Mouse (Mus musculus) adrenal gland, postnatal 14 days (tissue): ENCODE results near the gene Pomc. TPM values are rescaled to one million over a fixed set of nuclear protein-coding genes. Genes with fewer than 3 reads are reported as not detected.
A peak's percentile ranks its signal among the peaks of the same experiment; 100 is the strongest.
"Not testable (repeated sequence)": the region's sequence is repeated elsewhere in the genome, so short reads cannot be mapped to it uniquely, and the experiment has no call there.

Source experiments
- DNase-seq: peaks from one replicate; pipeline ENCODE4 v3.0.0; 2021; ENCODE audit warnings: mixed read lengths
- long read RNA-seq, 2 experiments: library from polyadenylated mRNA; stranded (forward); transcript quantifications; one replicate each; pipeline ENCODE4 v2.0.0; 2021
- total RNA-seq: library from RNA; stranded (reverse); gene quantifications from 2 replicates; pipeline ENCODE4 v1.2.3, GENCODE M21; 2021

The Pomc gene
- total RNA-seq = 0.79 and 1.2 TPM in 2 replicates
- long read RNA-seq, experiment 1, partial matches to known transcripts = 0 of 2 reads
- long read RNA-seq, experiment 1, other reads (novel, unspliced or antisense) = 2 of 2 reads
- long read RNA-seq, experiment 2, partial matches to known transcripts = 0 of 2 reads
- long read RNA-seq, experiment 2, other reads (novel, unspliced or antisense) = 2 of 2 reads

GRCm38 (mm10) chr12:3954651-3955050 lies at the start of gene Pomc:
Gene Pomc (plus strand): TSS chr12:3954951.
- DNase-seq = no peak

GRCm38 (mm10) chr12:3905436-3905835 lies 49.3 kb upstream of the Pomc start:
- no peak for DNase-seq

- DNase-seq = no peak
Measured at GRCm38 (mm10) chr12:3906308-3906707, 48.4 kb upstream of the Pomc start.

- no peak for DNase-seq
Measured at GRCm38 (mm10) chr12:3907008-3907407, 47.7 kb upstream of the Pomc start.

GRCm38 (mm10) chr12:3907418-3907817 lies 47.3 kb upstream of the Pomc start:
- no peak for DNase-seq

GRCm38 (mm10) chr12:3910466-3911093 lies 44.2 kb upstream of the Pomc start:
- no peak for DNase-seq

- DNase-seq = no peak
Measured at GRCm38 (mm10) chr12:3911831-3912348, 42.9 kb upstream of the Pomc start.

GRCm38 (mm10) chr12:3915852-3916251 lies 38.9 kb upstream of the Pomc start:
- DNase-seq = no peak

GRCm38 (mm10) chr12:3917668-3918341 lies 36.9 kb upstream of the Pomc start:
- DNase-seq = no peak

GRCm38 (mm10) chr12:3918577-3918976 lies 36.2 kb upstream of the Pomc start:
- DNase-seq = no peak

GRCm38 (mm10) chr12:3919423-3919822 lies 35.3 kb upstream of the Pomc start:
- DNase-seq = no peak

- DNase-seq = peak; percentile 79
Measured at GRCm38 (mm10) chr12:3926127-3926526, 28.6 kb upstream of the Pomc start.

GRCm38 (mm10) chr12:3928841-3929240 lies 25.9 kb upstream of the Pomc start:
- peak; percentile 60 for DNase-seq

- not testable (repeated sequence) for DNase-seq
Measured at GRCm38 (mm10) chr12:3930090-3930865, 24.5 kb upstream of the Pomc start.

GRCm38 (mm10) chr12:3942026-3942425 lies 12.7 kb upstream of the Pomc start:
- DNase-seq = no peak

GRCm38 (mm10) chr12:3944454-3945073 lies 10.2 kb upstream of the Pomc start:
- no peak for DNase-seq

GRCm38 (mm10) chr12:3947503-3947902 lies 7.2 kb upstream of the Pomc start:
- no peak for DNase-seq

- peak; percentile 32 for DNase-seq
Measured at GRCm38 (mm10) chr12:3955371-3955770, 620 bp downstream of the Pomc start.

- no peak for DNase-seq
Measured at GRCm38 (mm10) chr12:3956351-3956750, 1.6 kb downstream of the Pomc start.

GRCm38 (mm10) chr12:3959791-3960543 lies 5.2 kb downstream of the Pomc start:
- peak; percentile 92 for DNase-seq

GRCm38 (mm10) chr12:3960553-3960952 lies 5.8 kb downstream of the Pomc start:
- DNase-seq = no peak
